Mouse (Mus musculus): ENCODE measurements around the gene Mad2l2. TPM values are rescaled to one million over a fixed set of nuclear protein-coding genes. Genes with fewer than 3 reads are reported as not detected.
A peak's percentile ranks its signal among the peaks of the same experiment; 100 is the strongest.

Gene Mad2l2
- total and polyA plus RNA-seq, 3 experiments: 9.4 to 25.1 (median 24.6) TPM

GRCm38 (mm10) chr4:148164002-148164439 lies 33.8 kb downstream of the Mad2l2 start:
- H3K36me3 ChIP-seq (replicated peaks): no peaks in the 10 kb centered on the region
- no peak for TF ChIP-seq GATA2 (IDR thresholded peaks at IDR 0.05; ENCODE audit: borderline replicate concordance, low read depth, low read length)
- no peak for TF ChIP-seq POLR2AphosphoS5 (IDR thresholded peaks at IDR 0.05; ENCODE audit: insufficient replicate concordance, low read depth, low read length)
- TF ChIP-seq CTCF (IDR thresholded peaks at IDR 0.05; ENCODE audit: low read depth, low read length): no peak
- TF ChIP-seq GATA1 (IDR thresholded peaks at IDR 0.05; ENCODE audit: borderline replicate concordance, low read length): no peak
- no peak for TF ChIP-seq TAL1 (conservative IDR thresholded peaks at IDR 0.05; ENCODE audit: low read depth, low read length)
- H3K4me3 ChIP-seq (ENCODE audit: low read depth, low read length): peak overlapping the region; percentile 56; the same call in 1 of the 2 replicates
- ATAC-seq (ENCODE audit: extremely low read depth, insufficient number of reproducible peaks, low FRiP score, poor library complexity, severe bottlenecking) (no peak), DNase-seq (ENCODE audit: low spot score) (peak; percentile 51)
- H3K27me3 ChIP-seq (ENCODE audit: insufficient read depth, low read length): peaks cover 60% of the 10 kb centered on the region
- peaks cover 40% of the 10 kb centered on the region for H3K4me1 ChIP-seq (ENCODE audit: insufficient read depth, low read depth, low read length)
- H3K9me3 ChIP-seq (replicated peaks): no peaks in the 10 kb centered on the region

DNA sequence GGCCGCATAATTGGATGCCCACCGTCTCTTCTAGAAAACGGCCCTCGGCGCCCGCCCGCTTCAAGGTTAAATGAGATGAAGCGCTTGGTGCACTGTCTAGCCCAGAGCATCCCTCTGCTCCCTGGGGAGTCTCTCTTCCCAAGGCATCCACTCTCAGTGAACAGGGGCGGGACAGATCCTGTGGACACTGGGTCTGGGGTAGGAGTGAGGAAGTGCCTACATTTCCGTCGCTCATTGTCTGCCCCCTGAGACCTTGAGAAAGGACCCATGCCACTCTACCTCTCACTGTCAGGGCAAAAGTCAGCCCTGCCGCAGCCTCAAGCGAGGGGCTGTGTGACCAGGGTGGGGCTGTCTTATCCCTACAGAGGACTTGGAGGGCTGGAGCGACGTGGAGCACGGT lies 34.3 kb downstream of the Mad2l2 start:
- Histone ChIP-seq H3K9me3 (replicated peaks) (no peaks in the 10 kb centered on the region), H3K36me3 (replicated peaks) (no peaks in the 10 kb centered on the region), H3K27me3 (ENCODE audit: insufficient read depth, low read length) (peaks cover 62% of the 10 kb centered on the region), H3K4me3 (ENCODE audit: low read depth, low read length) (no peak overlapping the region), H3K4me1 (ENCODE audit: insufficient read depth, low read depth, low read length) (peaks cover 36% of the 10 kb centered on the region)
- ATAC-seq (ENCODE audit: extremely low read depth, insufficient number of reproducible peaks, low FRiP score, poor library complexity, severe bottlenecking) (no peak), DNase-seq (ENCODE audit: low spot score) (no peak)
- TF ChIP-seq GATA2 (IDR thresholded peaks at IDR 0.05; ENCODE audit: borderline replicate concordance, low read depth, low read length) (no peak), POLR2AphosphoS5 (IDR thresholded peaks at IDR 0.05; ENCODE audit: insufficient replicate concordance, low read depth, low read length) (no peak), CTCF (IDR thresholded peaks at IDR 0.05; ENCODE audit: low read depth, low read length) (no peak)

DNA sequence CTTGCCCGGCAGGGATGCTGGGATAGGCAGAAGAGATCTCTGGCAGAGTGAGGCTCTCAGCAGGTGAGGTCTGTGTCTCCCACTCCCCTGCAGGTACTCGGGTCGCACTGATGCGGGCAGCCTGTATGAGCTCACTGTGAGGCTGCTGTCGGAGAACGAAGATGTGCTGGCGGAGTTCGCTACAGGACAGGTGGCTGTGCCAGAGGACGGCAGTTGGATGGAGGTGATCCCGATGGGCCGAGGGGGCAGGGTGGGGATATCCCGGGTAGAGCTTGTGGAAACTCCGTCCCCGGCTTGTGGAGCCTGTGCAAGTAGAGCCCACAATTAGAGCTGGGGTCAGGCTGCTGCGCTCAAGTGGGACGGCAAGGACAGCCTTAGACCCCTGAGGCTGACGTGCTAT lies 35.4 kb downstream of the Mad2l2 start:
- DNase-seq (ENCODE audit: low spot score) (no peak), ATAC-seq (ENCODE audit: extremely low read depth, insufficient number of reproducible peaks, low FRiP score, poor library complexity, severe bottlenecking) (no peak)
- Histone ChIP-seq H3K27me3 (ENCODE audit: insufficient read depth, low read length) (peaks cover 64% of the 10 kb centered on the region), H3K36me3 (replicated peaks) (no peaks in the 10 kb centered on the region), H3K4me3 (ENCODE audit: low read depth, low read length) (no peak overlapping the region), H3K4me1 (ENCODE audit: insufficient read depth, low read depth, low read length) (peaks cover 26% of the 10 kb centered on the region), H3K9me3 (replicated peaks) (no peaks in the 10 kb centered on the region)
- TF ChIP-seq POLR2AphosphoS5 (IDR thresholded peaks at IDR 0.05; ENCODE audit: insufficient replicate concordance, low read depth, low read length) (no peak), CTCF (IDR thresholded peaks at IDR 0.05; ENCODE audit: low read depth, low read length) (no peak), GATA2 (IDR thresholded peaks at IDR 0.05; ENCODE audit: borderline replicate concordance, low read depth, low read length) (no peak), TAL1 (conservative IDR thresholded peaks at IDR 0.05; ENCODE audit: low read depth, low read length) (no peak), GATA1 (IDR thresholded peaks at IDR 0.05; ENCODE audit: borderline replicate concordance, low read length) (no peak)

- Histone ChIP-seq H3K9me3 (replicated peaks) (no peaks in the 10 kb centered on the region), H3K4me1 (ENCODE audit: insufficient read depth, low read depth, low read length) (peaks cover 17% of the 10 kb centered on the region), H3K27me3 (ENCODE audit: insufficient read depth, low read length) (peaks cover 56% of the 10 kb centered on the region), H3K36me3 (replicated peaks) (no peaks in the 10 kb centered on the region), H3K4me3 (ENCODE audit: low read depth, low read length) (no peak overlapping the region)
- DNase-seq (ENCODE audit: low spot score) (no peak), ATAC-seq (ENCODE audit: extremely low read depth, insufficient number of reproducible peaks, low FRiP score, poor library complexity, severe bottlenecking) (no peak)
- TF ChIP-seq GATA2 (IDR thresholded peaks at IDR 0.05; ENCODE audit: borderline replicate concordance, low read depth, low read length) (no peak), TAL1 (conservative IDR thresholded peaks at IDR 0.05; ENCODE audit: low read depth, low read length) (no peak), CTCF (IDR thresholded peaks at IDR 0.05; ENCODE audit: low read depth, low read length) (no peak), GATA1 (IDR thresholded peaks at IDR 0.05; ENCODE audit: borderline replicate concordance, low read length) (no peak), POLR2AphosphoS5 (IDR thresholded peaks at IDR 0.05; ENCODE audit: insufficient replicate concordance, low read depth, low read length) (no peak)
These were observed 36.2 kb downstream of the Mad2l2 start for GRCm38 (mm10) chr4:148166431-148166830.

GRCm38 (mm10) chr4:148166986-148167385 lies 36.8 kb downstream of the Mad2l2 start:
- peaks cover 53% of the 10 kb centered on the region for H3K27me3 ChIP-seq (ENCODE audit: insufficient read depth, low read length)
- peaks cover 17% of the 10 kb centered on the region for H3K4me1 ChIP-seq (ENCODE audit: insufficient read depth, low read depth, low read length)
- DNase-seq (ENCODE audit: low spot score): peak; percentile 36

GRCm38 (mm10) chr4:148168287-148168686 lies 38.1 kb downstream of the Mad2l2 start:
- peaks cover 17% of the 10 kb centered on the region for H3K4me1 ChIP-seq (ENCODE audit: insufficient read depth, low read depth, low read length)
- DNase-seq (ENCODE audit: low spot score) (peak; percentile 66), ATAC-seq (ENCODE audit: extremely low read depth, insufficient number of reproducible peaks, low FRiP score, poor library complexity, severe bottlenecking) (peak; percentile 62; the same call in 1 of the 2 replicates)
- no peak for TF ChIP-seq GATA2 (IDR thresholded peaks at IDR 0.05; ENCODE audit: borderline replicate concordance, low read depth, low read length)
- no peak for TF ChIP-seq TAL1 (conservative IDR thresholded peaks at IDR 0.05; ENCODE audit: low read depth, low read length)
- TF ChIP-seq CTCF (IDR thresholded peaks at IDR 0.05; ENCODE audit: low read depth, low read length): peak; percentile 47; the same call in 1 of the 2 replicates
- H3K27me3 ChIP-seq (ENCODE audit: insufficient read depth, low read length): peaks cover 48% of the 10 kb centered on the region
- H3K9me3 ChIP-seq (replicated peaks): no peaks in the 10 kb centered on the region
- no peaks in the 10 kb centered on the region for H3K36me3 ChIP-seq (replicated peaks)
- no peak overlapping the region for H3K4me3 ChIP-seq (ENCODE audit: low read depth, low read length)

More at GRCm38 (mm10) chr4:148166986-148167385, 36.8 kb downstream of the Mad2l2 start:
- TF ChIP-seq POLR2AphosphoS5 (IDR thresholded peaks at IDR 0.05; ENCODE audit: insufficient replicate concordance, low read depth, low read length): no peak
- TF ChIP-seq CTCF (IDR thresholded peaks at IDR 0.05; ENCODE audit: low read depth, low read length): no peak
- TF ChIP-seq GATA1 (IDR thresholded peaks at IDR 0.05; ENCODE audit: borderline replicate concordance, low read length): no peak
- TF ChIP-seq TAL1 (conservative IDR thresholded peaks at IDR 0.05; ENCODE audit: low read depth, low read length): no peak
- TF ChIP-seq GATA2 (IDR thresholded peaks at IDR 0.05; ENCODE audit: borderline replicate concordance, low read depth, low read length): no peak
- ATAC-seq (ENCODE audit: extremely low read depth, insufficient number of reproducible peaks, low FRiP score, poor library complexity, severe bottlenecking): no peak
- Histone ChIP-seq H3K4me3 (ENCODE audit: low read depth, low read length) (no peak overlapping the region), H3K36me3 (replicated peaks) (no peaks in the 10 kb centered on the region), H3K9me3 (replicated peaks) (no peaks in the 10 kb centered on the region)

All from G1E (cell line).